Mouse (Mus musculus) testis, postnatal 14 days (tissue): ENCODE measurements around the gene Phf23.

Source experiments
- DNase-seq: peaks from one replicate; pipeline ENCODE4 v3.0.0; 2021; ENCODE audit warnings: low spot score

Phf23 gene

DNA sequence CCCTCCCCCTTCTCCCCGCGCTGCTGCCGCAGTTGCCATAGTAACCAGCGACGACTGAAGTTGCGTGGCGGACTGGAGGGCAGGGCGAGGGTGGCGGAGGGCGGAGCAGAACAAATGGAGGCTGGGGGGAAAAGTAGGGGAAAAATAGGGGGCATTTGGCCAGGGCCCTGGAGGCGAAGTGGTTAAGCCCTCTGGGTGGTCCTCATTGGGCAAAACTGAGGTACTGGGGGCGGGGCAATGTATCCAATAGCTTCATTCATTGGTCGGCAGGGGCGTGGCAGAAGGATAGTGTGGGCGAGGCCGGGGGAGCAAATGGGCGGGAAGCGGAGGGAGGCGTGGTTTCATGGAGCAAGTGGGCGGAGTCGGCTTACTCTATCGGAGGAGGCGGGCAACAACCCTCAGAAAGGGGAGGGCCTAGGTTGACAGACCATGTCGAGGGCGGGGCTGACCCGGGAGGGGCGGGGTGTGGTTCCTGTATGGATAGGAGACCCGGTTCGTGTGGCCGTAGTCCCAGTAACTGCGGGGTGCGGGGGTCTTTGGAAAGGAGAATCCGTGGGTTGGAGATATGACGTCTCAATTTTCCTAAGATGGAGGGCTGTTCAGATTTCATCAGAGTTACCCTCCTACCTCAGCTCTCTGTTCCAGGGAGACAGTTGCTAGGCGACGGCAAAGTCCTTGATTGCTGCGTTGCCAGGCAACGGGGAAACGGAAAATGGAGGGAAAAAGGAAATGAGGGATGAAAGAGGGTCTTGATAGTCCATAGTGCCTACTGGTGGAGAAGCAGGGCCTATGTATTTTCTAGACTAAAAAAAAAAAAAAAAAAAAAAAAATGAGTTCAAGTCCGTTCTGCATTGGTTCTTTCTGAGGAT, 25.9 kb downstream of the Phf23 start:
- DNase-seq, result peak; percentile 98

DNA sequence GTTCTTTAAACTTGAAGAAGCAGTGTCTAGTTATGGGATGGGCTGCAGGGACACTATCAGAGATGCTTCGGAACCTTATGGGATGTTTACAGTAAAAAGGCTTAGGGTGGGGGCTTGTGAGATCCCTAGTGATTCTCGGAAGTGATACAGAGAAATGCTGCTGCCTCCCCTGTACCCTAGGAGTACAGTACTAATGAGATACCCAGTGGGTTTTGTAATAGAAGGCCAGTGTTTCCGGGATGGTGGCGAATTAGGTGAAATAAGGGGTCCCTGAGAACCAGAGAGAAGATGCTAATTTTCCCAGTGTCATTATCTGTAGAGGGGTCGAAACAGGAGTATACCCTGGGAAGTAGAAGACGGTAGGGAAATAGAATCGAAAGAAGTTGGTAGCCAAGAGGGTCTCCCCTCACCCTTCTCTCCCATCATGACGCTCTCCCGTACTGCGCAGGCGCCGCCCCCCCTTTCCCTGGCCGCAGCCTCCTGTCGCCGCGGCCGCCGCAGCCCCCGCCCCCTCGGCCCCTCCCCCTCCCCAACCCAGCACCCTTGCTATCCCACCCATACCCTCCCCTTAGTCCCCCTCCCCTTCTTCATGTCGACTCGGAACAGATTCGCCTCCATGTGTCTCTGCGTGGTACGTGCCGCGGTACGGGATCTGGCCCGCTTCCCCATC, 28.0 kb downstream of the Phf23 start:
- no peak for DNase-seq

DNA sequence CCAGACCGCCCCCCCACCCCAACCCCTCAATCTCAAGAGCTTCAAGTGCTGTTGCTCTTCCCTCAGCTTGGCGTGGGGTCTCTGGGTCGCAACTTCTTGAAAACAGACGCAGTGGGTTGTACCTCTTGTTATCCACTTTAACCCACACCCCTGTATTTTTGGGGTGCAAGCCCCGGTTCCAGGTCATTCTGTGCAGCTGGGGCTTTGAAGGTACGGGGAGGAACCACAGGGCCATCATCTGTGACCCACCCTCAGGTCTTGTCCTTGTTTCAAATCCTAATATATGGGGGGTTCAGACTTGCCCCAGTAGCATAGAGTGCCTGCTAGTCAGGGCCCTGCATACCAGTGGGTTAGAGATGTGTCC, 28.6 kb downstream of the Phf23 start:
- DNase-seq, result no peak

DNA sequence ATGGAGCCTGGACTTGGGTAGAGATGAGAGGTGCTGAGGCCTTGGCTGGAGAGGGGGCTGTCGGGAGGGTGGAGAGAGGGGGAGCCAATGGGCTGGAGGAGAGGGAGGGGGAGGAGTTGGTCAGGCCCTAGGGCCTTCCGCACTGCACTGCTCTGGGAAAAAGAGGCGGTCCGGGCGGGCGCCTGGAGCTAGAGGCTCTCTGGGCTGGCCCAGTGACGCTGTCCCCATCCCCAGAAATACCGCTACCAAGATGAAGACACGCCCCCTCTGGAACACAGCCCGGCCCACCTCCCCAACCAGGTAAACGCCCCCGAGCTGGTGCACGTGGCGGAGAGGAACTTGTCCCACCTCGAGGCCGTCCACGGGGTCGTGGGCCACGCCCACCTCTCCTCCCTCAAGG, 31.1 kb downstream of the Phf23 start:
- DNase-seq, result peak; percentile 72

DNA sequence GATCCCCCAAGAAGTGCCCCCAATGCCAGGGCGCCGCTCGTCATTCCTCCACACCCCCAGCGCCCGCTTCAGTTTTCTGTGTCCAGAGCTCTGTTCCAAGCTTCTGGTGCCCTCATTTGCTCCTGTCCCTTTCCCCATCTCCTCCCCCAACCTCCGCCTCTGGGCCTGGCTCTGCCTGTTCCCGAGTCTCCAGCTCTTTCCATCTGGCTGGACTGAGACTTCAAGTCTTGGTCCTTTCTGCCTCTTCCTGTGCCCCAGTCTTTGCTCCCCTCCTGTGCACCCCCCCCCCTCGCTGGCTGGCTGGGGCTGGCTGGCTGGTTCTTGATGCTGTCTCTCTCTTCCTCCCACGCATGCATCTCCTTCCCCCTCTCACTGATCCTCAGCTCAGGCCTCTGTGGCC, 31.8 kb downstream of the Phf23 start:
- DNase-seq, result peak; percentile 54

DNA sequence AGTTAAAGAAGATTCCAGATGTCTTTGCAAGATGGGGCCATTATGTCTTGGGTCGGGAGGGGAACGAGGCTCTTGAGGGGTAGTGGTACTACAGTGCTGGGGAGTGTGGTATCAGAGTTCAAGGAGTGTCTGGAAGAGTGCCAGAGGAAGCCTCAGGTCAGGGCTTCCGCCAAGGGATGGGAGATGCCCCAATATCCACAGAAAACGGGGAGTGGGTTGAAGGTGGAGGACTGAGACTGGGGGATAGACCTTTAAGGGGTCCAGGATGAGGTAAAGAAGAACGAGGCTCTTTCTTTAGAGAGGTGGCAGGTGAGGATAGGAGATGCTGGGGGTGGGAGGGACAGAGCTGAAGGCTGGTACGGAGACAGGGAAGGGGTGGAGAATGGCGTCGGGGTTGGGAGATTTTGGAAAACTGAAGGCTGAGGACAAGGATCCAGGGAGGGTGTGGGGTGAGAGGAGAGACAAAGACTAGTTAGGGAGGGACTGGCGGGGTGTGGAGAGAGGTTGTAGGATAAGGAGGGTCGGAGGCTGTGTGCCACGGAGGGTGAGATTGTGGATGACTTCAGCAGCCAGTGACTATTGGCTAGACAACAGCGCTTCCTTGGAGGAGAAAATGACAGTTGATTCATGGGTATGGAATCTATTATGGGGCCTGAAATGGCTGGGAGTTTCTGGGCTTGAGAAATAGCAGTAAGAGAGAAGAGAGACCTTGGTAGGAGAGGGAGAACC, 33.0 kb downstream of the Phf23 start:
- no peak for DNase-seq

DNA sequence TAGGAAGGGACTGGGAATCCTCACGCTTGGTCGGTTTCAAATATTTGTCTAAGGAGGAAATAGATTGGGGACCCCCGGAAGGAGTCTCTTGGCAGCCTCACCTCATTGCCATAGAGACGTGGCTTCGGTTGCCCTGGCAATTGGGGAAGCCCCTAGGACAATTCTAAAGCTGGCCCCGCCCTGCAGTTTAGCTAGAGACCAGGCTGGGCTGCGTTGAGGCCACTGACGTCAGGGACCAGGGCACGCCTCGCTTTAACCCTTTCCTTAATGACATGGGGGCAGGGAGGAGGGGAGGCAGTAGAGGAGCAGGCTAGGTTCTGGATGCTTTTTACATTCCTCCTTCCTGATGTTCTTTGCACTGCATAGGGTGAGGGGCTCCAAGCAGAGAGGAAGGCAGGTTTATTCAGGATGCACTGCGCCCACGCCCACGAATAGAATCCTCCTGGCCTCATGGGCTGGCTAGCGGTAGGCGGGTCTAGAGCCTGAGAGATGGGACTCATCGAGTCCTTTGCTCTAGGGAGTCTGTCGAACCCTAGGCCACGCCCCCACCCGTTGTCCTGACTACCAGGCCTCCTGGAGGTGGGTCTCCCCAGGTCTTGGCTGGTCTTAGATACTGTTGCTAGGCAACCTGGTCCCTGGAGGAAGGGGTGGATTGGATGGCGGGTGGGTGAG, 33.7 kb downstream of the Phf23 start:
- peak; percentile 85 for DNase-seq

DNA sequence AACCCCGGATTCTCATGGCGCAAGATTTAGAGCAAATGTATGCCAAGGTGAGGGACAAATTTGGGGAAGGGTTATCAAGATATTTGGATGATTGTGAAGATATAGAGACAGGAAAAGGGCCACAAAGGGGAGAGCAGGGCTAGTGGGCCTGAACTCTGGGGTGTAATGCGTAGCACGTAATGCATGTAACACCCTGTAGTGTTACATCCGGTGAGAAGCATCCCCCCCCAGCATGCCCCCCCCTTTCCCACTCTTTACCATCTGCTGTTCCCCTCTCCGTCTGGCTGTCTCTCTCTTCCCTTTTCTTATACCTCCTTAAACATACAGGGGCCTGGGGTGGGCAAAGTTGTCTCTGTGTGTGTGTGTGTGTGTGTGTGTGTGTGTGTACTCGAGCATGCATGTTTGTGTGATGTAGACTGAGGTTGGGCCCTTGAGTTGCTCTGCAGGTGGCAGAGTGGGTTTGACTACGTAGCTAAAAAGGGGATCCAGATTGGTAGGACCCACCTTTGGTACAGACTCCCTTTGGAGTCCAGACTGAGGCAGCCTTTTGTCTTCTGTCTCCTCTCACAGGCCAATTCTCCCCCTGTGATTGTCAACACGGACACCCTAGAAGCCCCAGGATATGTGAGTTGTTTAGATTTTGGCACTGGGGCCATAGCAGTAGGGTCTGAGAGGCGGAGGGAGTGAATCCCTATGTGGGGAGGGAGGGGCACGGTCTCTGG, 34.4 kb downstream of the Phf23 start:
- DNase-seq, result no peak

DNA sequence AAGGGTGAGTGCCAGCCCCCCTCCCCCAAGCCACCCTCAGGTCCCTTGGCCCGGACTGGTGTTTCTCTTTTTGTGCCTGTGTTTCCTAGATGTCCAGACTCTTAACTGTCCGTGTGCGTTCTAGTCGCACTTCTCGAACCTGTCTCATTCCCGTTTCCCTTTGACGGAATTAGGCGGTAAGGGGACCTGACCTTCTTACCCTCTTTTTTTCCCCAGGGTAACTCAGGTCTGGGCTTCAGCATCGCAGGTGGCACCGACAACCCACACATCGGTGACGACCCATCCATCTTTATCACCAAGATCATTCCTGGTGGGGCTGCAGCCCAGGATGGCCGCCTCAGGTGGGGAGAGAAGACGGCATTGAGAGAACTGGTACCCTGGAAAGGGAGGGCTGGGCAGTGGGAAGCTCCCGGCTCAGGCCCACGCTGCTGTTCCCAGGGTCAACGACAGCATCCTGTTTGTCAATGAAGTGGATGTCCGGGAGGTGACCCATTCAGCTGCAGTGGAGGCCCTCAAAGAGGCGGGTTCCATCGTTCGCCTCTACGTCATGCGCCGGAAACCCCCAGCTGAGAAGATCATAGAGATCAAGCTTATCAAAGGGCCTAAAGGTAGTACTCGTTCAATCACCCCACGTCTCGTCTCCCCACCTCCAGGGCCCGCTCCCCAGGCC, 35.2 kb downstream of the Phf23 start:
- no peak for DNase-seq

DNA sequence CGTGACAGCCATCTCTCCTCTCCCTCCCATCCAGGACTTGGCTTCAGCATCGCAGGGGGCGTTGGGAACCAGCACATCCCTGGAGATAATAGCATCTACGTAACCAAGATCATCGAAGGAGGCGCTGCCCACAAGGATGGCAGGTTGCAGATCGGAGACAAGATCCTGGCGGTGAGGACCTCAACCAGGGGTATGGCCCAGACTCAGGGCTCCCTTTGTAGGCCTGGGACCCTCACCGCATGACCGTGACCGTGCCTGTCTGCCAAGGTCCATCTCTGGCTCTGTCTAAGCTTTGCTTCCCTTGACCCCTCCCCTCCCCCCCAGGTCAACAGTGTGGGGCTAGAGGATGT, 35.7 kb downstream of the Phf23 start:
- DNase-seq, result no peak

DNA sequence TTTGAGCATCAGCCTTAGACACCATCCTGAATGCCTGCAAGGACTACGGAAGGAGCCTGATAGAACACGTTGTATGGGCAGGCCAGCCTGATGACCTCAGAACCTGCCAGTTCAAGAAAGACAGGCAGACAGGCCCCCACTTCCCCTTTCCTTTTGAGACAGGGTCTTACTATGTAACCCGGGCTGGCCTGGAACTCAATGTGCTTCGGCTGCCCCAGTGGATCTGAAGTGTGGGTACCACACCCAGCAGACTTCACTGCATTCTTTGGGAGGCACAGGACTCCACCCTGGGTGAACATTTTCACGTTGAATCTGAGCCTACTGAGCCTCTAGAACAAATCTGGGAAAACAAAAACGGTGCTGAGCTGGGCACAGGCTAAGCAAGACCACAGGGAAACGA, 42.6 kb downstream of the Phf23 start:
- DNase-seq, result no peak

DNA sequence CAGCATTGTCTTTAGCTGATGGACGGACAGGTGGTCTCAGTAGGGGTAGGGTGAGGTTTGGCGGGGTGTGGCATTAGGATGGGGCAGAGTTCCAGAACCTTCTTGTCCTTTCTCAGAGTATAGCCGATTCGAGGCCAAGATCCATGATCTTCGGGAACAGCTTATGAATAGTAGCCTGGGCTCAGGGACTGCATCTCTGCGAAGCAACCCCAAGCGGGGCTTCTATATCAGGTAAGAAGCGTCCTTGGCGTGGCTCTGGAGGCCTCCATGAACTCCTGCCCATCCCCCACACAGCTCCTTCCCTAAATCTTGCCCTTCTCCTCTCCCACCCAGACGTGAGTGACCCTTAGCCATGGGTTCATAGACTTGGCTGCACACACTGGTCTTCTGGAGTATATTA, 44.1 kb downstream of the Phf23 start:
- no peak for DNase-seq

DNA sequence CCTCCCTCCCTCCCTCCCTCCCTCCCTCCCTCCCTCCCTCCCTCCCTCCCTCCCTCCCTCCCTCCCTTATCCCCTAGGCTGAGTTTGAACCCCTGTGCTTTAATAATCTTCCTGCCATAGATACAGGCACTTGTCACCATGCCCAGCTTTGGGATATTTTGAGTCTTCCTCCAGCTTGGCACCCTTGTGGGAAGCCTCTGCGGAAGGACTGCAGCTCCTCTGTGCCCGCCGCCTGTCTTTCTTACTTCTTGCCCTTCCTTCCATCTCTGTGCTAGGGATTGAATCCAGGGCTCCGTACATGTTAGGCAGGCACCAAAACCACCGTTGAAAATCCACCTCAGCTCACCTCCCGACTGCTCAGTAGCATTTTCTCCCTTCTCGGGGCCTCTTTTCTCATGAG, 44.6 kb downstream of the Phf23 start:
- DNase-seq, result no peak

DNA sequence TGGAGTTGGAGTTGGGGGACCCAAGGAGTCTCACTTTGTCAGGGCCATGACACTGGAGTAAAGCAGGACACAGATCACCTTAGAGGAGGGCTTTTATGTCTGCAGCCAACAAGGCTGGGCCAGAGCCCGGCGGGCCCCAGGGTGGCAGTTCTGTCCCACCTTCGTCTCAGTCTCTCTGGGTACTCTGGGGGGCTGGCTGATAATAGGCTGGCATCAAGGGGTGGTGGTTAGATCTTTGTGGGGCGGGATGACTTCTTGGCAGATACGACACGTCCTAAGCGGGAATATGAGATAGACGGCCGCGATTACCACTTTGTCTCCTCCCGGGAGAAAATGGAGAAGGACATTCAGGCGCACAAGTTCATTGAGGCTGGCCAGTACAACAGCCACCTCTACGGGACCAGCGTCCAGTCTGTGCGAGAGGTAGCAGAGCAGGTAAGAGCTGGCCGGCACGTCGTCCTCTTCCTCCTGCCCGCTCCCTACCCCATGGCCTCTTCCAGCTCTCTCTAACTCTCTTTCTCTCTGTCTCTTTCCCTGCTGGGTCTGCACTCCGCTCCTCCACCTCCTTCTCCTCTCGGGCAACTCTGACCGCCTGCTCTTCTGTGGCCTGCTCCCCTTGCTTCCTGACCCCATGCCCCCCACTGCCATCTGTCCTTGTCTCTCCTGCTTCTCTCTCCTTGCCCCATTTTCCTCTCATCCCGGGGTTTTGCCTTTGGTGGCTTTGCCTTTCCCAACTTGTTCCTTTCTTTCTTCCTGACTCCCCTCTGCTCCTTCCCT, 46.9 kb downstream of the Phf23 start:
- no peak for DNase-seq

DNA sequence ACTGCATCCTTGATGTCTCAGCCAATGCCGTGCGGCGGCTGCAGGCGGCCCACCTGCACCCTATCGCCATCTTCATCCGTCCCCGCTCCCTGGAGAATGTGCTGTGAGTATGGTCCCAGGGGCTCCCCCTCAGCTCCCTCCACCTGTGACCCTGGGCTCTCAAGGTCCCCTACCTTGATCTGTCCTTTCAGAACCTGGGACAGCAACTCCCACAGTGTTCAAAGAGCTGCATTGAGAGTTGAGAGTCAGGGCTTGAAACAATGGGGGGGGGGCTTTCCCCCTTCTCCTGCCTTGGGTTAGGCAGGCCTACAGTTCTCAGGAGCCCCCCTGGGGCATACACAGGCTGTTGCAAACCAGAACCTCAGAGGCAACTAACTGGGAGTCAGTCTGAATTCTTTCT, 48.1 kb downstream of the Phf23 start:
- no peak for DNase-seq

DNA sequence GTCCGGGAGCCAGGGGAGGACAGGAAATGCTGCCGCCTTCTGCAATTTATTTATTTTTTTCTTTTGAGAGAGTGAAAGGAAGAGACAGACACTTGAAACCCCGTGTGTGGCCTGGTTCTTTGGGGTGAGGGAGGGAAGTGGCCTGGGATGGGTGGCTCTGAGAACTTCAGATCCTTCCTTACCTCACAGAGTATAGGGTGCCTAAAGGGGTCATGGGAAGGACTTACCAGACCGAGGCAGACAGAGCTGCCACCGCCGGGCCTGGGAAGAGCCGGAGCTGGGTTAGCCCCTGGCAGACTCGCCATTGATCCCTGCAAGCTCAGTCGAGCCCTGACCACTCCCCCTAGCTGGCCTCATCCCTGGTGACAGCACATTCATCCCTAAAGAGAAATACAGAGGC, 49.9 kb downstream of the Phf23 start:
- no peak for DNase-seq

DNA sequence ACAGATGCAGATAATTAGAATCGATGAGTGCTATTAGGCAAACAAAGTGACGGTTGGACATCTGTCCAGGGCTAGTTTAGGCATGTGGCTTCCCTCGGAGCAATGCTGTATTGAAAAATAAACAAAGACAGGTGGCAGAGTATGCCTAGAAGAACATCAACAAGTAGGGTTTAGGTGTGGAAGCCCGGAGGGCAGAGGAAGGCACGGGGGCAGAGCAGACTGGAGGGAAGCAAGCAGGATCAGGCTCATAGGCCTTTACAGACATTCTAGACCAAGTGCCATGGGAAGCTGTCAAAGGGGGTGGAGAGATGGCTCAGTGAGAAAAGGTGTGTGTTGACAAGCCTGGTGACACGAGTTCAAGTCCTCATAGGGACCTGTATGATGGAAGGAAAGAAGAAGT, 53.8 kb downstream of the Phf23 start:
- DNase-seq, result no peak
